Mouse (Mus musculus): ENCODE measurements around the gene Tsga8. TPM values are rescaled to one million over a fixed set of nuclear protein-coding genes. Genes with fewer than 3 reads are reported as not detected.

Gene Tsga8
- not detected in 2 replicates for total RNA-seq (2017)

GRCm38 (mm10) chrX:83487598-83487997 is at the start of gene Tsga8:
Gene Tsga8 (minus strand): TSS chrX:83487924.
- no peak for ATAC-seq (replicated peaks; ENCODE audit: low read depth, poor library complexity, severe bottlenecking)
